ENCODE assay signal across 34 mouse cellular contexts in genomic region chr4:141415924-141416323, GRCm38 (mm10). TPM values are rescaled to one million over a fixed set of nuclear protein-coding genes. Genes with fewer than 3 reads are reported as not detected.
DNase-seq lines count a peak whose midpoint lies in the region; ATAC-seq and TF ChIP-seq lines count a peak whose summit lies in the region.
"Had no signal": no experiment of that assay in that cellular context is flagged by ENCODE, and none has a peak within 500 bp of the region (broad histone marks: within the 10 kb centered on the region; RNA-seq: fewer than 3 reads in every experiment).

TSS of gene Clcnkb (minus strand) at chr4:141416014.

- peak within 1 kb of the TSS; percentile 40; the same call in 1 of the 2 replicates for H3K27ac ChIP-seq in kidney, embryonic 16.5 days (ENCODE audit: low read length)
- H3K27ac ChIP-seq: embryonic facial prominence, embryonic 12.5 days; heart, embryonic 13.5 days; hindbrain, embryonic 10.5 days; hindbrain, embryonic 15.5 days; liver, embryonic 13.5 days; macrophage; midbrain, embryonic 13.5 days; neural tube, embryonic 13.5 days; stomach, postnatal 0 days had no signal

- H3K9ac ChIP-seq in kidney, embryonic 16.5 days (replicated peaks; ENCODE audit: low read length), result peak within 1 kb of the TSS; percentile 8; the same call in 1 of the 2 replicates
- H3K9ac ChIP-seq: embryonic facial prominence, embryonic 12.5 days; heart, embryonic 13.5 days; hindbrain, embryonic 15.5 days; liver, embryonic 13.5 days; midbrain, embryonic 13.5 days; neural tube, embryonic 13.5 days had no signal

- H3K4me3 ChIP-seq in E14TG2a.4 (replicated peaks; ENCODE audit: low read length), result 0 out of 2 replicates have a peak within 1 kb of the TSS, but pooled peaks have one; percentile 5
- H3K4me3 ChIP-seq in kidney, embryonic 16.5 days (ENCODE audit: low read length), result no peak within 1 kb of the TSS
- H3K4me3 ChIP-seq: embryonic facial prominence, embryonic 12.5 days; heart, embryonic 13.5 days; hindbrain, embryonic 10.5 days; hindbrain, embryonic 15.5 days; liver, embryonic 13.5 days; midbrain, embryonic 13.5 days; neural tube, embryonic 13.5 days had no signal

- intact Hi-C loops in gastrocnemius, postnatal 36 days (cut with DNase I), result no loop called here

- peaks cover 21% of the 10 kb centered on the region for H3K4me1 ChIP-seq in E14TG2a.4 (replicated peaks; ENCODE audit: low read depth, low read length)
- peaks cover 17% of the 10 kb centered on the region; the same call in 1 of the 2 replicates for H3K4me1 ChIP-seq in kidney, embryonic 16.5 days (ENCODE audit: insufficient read depth, low read length)
- H3K4me1 ChIP-seq: hindbrain, embryonic 15.5 days; midbrain, embryonic 13.5 days had no signal

- TF ChIP-seq CTCF in E14TG2a.4 (conservative IDR thresholded peaks at IDR 0.05; ENCODE audit: low read length), result no peak

- ATAC-seq in kidney, embryonic 16.5 days (ENCODE audit: low FRiP score, low TSS enrichment), result no peak
- ATAC-seq: forebrain, embryonic 16.5 days; inflammation-experienced regulatory T-cells, adult 6 months; midbrain, embryonic 13.5 days; Patski had no signal

- peaks cover 24% of the 10 kb centered on the region for H3K27me3 ChIP-seq in E14TG2a.4 (ENCODE audit: insufficient read depth, low read length)
- no peaks in the 10 kb centered on the region for H3K27me3 ChIP-seq in kidney, embryonic 16.5 days (ENCODE audit: insufficient read depth, low read length)
- H3K27me3 ChIP-seq: hindbrain, embryonic 15.5 days; Patski had no signal

- H3K9me3 ChIP-seq in E14TG2a.4 (ENCODE audit: low read length), result peaks cover 4% of the 10 kb centered on the region
- no peaks in the 10 kb centered on the region for H3K9me3 ChIP-seq in kidney, embryonic 16.5 days (ENCODE audit: low read length)
- H3K9me3 ChIP-seq: embryonic facial prominence, embryonic 12.5 days; heart, embryonic 13.5 days; hindbrain, embryonic 10.5 days; hindbrain, embryonic 15.5 days; liver, embryonic 13.5 days; midbrain, embryonic 13.5 days; neural tube, embryonic 13.5 days had no signal

- peak; percentile 44 for DNase-seq in kidney, adult 18-20 months
- DNase-seq in kidney, postnatal 36 days, result peak; percentile 54 to 71
- no peak for DNase-seq in urinary bladder, adult 18-20 months (ENCODE audit: low spot score in 2 of 2)
- no peak for DNase-seq in gastrocnemius, postnatal 36 days
- DNase-seq: adrenal gland, postnatal 10 days; cerebellum, adult 8-10 months; cerebellum, postnatal 25 days; embryo, embryonic 11 days; heart, adult 18-20 months; heart, postnatal 10 days; layer of hippocampus, postnatal 36 days; left cerebral cortex, postnatal 4 days; liver, embryonic 13.5 days; lung, adult 2 months; lung, postnatal 10 days; right cerebral cortex, postnatal 4 days; thymus, adult 18-20 months; thymus, postnatal 25 days had no signal

- 70% methylated on average over 7 of the region's 7 CpGs for WGBS in kidney, embryonic 16.5 days

- H3K4me2 ChIP-seq in kidney, embryonic 16.5 days (replicated peaks; ENCODE audit: low read depth, low read length), result 0 out of 2 replicates have a peak within 1 kb of the TSS, but pooled peaks have one; percentile 7
- H3K4me2 ChIP-seq: embryonic facial prominence, embryonic 12.5 days; heart, embryonic 13.5 days; hindbrain, embryonic 15.5 days; liver, embryonic 13.5 days; midbrain, embryonic 13.5 days; neural tube, embryonic 13.5 days had no signal

- H3K36me3 ChIP-seq in E14TG2a.4 (ENCODE audit: insufficient read depth, low read length), result no peaks in the 10 kb centered on the region
- H3K36me3 ChIP-seq in kidney, embryonic 16.5 days (ENCODE audit: insufficient read depth, low read length), result no peaks in the 10 kb centered on the region
- H3K36me3 ChIP-seq: embryonic facial prominence, embryonic 12.5 days; heart, embryonic 13.5 days; hindbrain, embryonic 10.5 days; hindbrain, embryonic 15.5 days; liver, embryonic 13.5 days; midbrain, embryonic 13.5 days; neural tube, embryonic 13.5 days had no signal

RNA-seq across cellular contexts. Expression of gene Clcnkb, which starts in this region (rescaled TPM):
- polyA plus RNA-seq in kidney, embryonic 16.5 days (2015; fragmentation: Nextera tagmentation; extraction: Ambion mirVana), result 34.2 and 48.4 TPM in 2 replicates
- under 1 TPM in 1 of 2 experiments, not detected in 1; 0.27 TPM for total RNA-seq in gastrocnemius, postnatal 36 days (2021)
- total RNA-seq: adrenal gland, postnatal 10 days; layer of hippocampus, postnatal 36 days; left cerebral cortex, postnatal 4 days; megakaryocyte-erythroid progenitor cell, adult 5-6 weeks; MEL had no signal
- polyA plus RNA-seq: C2C12; embryonic facial prominence, embryonic 12.5 days; forebrain, embryonic 16.5 days; hindbrain, embryonic 10.5 days; hindbrain, embryonic 15.5 days; inflammation-experienced regulatory T-cells, adult 6 months; liver, embryonic 13.5 days; lung, adult 2 months; macrophage; midbrain, embryonic 13.5 days; neural tube, embryonic 13.5 days; stomach, postnatal 0 days had no signal

Comparison
In these comparisons a context has a peak if more than half of its experiments do, and no peak if none do; other contexts are left out.
1. DNase-seq: peak in kidney, adult 18-20 months (single experiment) and kidney, postnatal 36 days (2 of 2); none in urinary bladder, adult 18-20 months (0 of 2) and gastrocnemius, postnatal 36 days (0 of 2).